Mouse (Mus musculus): ENCODE data around the gene Kxd1.

The Kxd1 gene

DNA sequence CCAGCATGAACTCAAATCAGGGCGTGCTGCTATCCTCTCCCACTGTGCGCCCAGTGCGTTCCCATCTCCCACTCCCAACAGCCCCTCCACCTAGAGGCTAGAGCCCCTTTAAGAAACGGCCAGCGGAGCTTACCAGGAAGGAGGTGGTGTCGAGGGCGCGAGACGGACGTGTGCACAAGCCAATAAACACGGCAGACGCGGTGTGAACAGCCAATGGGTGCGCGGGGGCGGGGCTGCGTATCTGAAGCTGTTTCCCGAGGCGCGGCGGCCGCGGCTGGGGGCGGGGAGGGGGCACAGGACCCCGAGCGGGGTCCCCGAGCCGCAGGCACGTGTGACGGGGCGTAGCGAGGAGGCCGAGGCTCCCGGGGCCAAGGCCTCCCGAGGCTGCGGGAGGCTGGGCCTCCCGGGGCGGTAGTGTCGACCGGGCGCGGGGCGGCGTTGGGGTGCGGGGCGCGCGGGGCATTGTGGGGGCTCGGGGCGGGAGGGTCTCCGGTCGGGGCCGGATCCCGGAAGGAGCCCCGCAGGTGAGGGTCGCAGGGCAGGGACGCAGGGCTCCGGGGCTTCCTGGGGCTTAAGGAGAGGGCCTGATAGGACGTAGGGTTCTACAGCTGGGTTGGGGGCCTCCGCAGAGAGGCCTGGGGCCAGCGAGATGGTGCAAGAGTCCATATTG, at the start of gene Kxd1, which contains the start of gene Fkbp8:
Gene Kxd1, minus strand, starts transcription at position 445 of the 670 bp plus-strand sequence.
Gene Fkbp8, plus strand, starts transcription at position 213 of the 670 bp plus-strand sequence.
- DNase-seq (ENCODE audit: low spot score in 2 of 2): peak; percentile 96 to 98

GRCm38 (mm10) chr8:70577207-70577606, 49.5 kb upstream of the Kxd1 start:
- no peak for DNase-seq (ENCODE audit: low spot score in 2 of 2)

- DNase-seq (ENCODE audit: low spot score in 2 of 2): peak; percentile 67 to 80
These were observed 47.2 kb upstream of the Kxd1 start for GRCm38 (mm10) chr8:70574915-70575314.

DNA sequence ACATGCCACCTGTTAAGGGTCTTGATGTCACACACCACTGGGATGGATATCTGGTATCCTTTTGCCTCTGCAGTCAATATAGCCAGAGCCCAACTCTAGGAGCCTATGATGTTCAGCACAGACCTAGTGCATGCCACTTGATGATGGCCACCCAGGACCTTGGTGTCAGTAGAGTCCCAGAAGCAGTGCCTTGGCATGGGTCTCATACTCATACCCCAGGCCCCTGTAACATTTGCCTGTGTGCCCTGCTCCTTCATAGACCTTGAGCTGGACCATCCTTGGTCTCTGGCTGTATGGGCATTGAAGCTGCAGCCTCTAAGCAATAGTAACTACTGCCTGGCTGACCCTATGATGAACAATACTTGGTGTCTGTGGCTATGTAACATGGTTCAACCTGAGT, 46.5 kb upstream of the Kxd1 start:
- DNase-seq (ENCODE audit: low spot score in 2 of 2): no peak

GRCm38 (mm10) chr8:70570990-70571389, 43.2 kb upstream of the Kxd1 start:
- peak; percentile 77 to 78 for DNase-seq (ENCODE audit: low spot score in 2 of 2)

GRCm38 (mm10) chr8:70570360-70570759, 42.6 kb upstream of the Kxd1 start:
- no peak for DNase-seq (ENCODE audit: low spot score in 2 of 2)

DNA sequence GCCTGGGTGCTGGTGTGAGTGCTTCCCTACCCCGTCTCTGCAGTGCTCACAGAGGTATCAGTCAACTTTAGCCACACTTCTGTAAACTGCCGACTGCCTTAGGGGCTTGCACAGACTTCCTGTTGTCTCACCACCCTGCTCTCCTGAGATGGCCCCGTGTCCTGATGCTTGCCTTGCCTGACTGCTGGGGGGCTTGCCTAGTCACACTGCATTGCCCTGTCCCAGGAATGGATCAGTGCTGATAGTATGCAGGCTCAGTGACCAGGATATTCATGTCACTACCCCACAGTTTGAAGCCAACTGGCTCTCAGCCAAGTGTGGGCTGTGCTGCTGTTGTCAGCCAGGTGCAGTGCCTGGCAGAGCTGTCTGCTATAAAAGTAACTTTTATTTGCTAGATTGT, 37.8 kb upstream of the Kxd1 start:
- peak in 1 of 2 experiments; percentile 56 for DNase-seq (ENCODE audit: low spot score in 2 of 2)

GRCm38 (mm10) chr8:70564696-70565235, 37.0 kb upstream of the Kxd1 start:
- DNase-seq (ENCODE audit: low spot score in 2 of 2): no peak

GRCm38 (mm10) chr8:70563763-70564387, 36.1 kb upstream of the Kxd1 start:
- no peak for DNase-seq (ENCODE audit: low spot score in 2 of 2)

GRCm38 (mm10) chr8:70562802-70563201, 35.0 kb upstream of the Kxd1 start:
- DNase-seq (ENCODE audit: low spot score in 2 of 2): peak; percentile 57 to 61

DNA sequence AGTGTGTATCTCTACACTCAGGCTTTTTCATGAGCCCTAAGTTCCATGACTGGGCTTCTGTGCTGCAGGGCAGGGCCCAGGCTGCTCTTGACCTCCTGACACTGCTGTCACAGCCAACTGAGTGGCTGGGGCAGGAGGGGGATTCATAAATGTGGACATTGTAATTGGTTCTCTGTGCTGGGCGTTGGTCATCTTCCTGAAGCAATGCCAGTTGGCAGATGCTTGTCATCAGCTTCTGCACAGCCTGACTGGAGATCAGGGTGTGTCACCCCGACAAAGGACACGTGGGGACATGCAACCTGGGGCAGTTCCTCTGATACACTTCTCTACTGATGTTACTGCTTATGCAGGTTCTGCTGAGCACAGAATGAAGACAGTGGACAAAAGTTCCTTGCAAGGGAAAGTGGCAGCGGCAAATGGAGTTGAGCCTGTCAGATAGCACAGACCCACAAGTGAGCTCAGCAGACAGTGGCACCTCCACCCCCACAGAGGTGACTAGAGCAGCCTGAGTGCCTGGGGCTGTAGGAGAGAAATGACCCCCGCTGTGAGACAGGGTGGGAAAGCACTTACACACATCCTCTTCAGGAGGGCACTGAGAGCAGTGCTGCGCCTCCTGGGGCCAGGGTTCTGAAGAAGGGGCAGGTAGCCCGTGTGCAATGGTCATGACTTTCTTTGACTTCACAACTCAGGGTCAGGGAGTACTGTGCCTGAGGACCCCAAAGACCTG, 34.2 kb upstream of the Kxd1 start:
- peak; percentile 86 to 89 for DNase-seq (ENCODE audit: low spot score in 2 of 2)

- peak; percentile 34 to 50 for DNase-seq (ENCODE audit: low spot score in 2 of 2)
These were observed 33.6 kb upstream of the Kxd1 start for GRCm38 (mm10) chr8:70561357-70561756.

DNA sequence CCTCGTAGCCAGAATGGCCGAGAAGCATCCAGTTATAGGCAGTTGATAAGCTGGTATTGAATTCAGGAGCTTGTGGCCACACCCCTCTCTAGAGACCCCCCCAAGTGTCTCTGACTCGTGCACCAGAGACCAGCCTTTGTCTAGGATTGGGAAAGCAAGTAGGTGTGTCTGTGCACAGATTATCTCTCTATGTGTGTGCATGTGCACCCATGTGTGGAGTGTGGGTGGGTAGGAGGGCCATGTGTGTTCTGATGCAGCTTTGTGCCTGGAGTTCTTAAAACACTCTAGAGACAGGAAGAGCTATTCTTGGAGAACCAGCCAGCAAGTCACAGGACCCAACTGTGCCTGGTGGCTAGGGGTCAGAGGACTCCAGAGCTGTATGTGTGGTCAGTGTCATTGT, 32.8 kb upstream of the Kxd1 start:
- peak in 1 of 2 experiments; percentile 40 for DNase-seq (ENCODE audit: low spot score in 2 of 2)

DNA sequence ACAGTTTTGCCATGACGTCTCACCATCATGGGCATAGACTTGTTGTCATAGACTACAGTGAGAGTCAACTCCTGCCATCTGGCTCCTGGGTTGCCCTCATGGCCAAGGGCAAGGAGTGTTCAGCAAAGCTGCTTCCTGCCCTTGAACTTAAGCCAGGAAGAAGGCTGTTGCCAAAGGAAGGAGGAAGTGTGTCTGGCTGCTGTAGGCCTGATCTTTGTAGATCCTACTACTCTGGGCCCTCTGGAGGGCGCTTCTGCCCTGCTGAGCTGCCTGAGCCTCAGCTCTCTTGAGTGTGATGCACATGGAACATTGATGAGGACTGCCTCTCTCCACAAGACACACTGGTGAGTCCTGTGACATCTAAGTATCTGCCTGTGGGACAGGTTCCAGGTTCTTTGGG, 32.3 kb upstream of the Kxd1 start:
- DNase-seq (ENCODE audit: low spot score in 2 of 2): peak; percentile 77 to 79

- DNase-seq (ENCODE audit: low spot score in 2 of 2): no peak
These were observed 31.2 kb upstream of the Kxd1 start for GRCm38 (mm10) chr8:70558983-70559382.

DNA sequence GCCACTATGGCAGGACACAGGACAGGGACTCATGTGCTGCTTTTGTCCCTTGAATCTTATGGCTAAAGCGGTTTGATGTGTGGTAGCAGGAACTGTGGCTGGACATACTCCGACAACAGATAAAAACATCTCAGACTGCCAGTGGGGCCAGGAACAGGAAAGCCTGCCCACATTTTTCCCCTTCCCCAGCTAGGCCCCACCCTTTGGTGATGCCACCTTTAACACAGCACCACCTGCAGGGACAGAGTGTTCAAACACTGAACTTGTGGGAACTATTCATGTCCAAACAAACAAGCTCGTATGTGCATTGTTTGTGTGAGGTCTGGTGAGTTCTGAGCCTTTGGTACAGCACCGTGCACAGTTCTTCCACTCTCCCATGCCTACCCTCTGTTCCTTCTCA, 30.6 kb upstream of the Kxd1 start:
- DNase-seq (ENCODE audit: low spot score in 2 of 2): no peak

- no peak for DNase-seq (ENCODE audit: low spot score in 2 of 2)
These were observed 27.5 kb upstream of the Kxd1 start for GRCm38 (mm10) chr8:70555079-70555747.

DNA sequence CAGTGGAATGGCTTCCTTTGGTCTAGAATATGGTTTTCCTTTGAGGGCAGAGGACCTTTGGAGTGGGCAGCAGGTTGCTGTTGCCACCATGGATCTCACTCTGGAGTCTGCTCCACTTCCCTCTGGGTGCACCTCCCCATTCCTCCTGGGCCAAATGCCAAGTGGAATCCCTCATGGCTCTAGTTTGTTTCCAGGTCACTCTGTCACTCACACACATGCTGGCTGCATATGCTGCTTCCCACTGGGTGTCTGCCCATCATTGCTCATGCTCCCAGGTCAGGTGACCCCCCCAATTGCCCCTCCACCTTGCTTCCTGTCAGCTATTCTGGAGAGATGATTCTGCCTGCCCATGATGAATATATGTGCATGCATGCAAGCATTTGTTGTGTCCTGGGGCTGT, 26.0 kb upstream of the Kxd1 start:
- peak; percentile 72 to 78 for DNase-seq (ENCODE audit: low spot score in 2 of 2)

DNA sequence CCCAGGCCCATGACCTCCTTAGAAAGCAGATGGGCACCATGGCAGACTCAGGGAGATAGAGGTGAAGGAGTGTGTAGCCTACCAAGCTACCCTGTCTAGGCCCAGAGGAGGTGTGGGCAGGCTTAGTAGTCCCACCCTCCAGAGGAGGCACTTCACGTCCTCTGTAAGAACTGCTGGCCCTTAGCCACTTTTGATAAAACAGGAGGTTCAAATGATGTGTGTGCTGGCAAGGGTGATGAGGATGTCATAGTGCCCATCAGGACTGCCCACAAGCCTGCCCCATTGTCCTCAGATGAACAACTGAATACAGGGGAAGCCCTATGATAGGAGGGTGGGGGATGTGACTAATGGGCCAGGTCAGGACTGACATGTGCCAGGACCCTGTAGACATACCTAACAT, 25.1 kb upstream of the Kxd1 start:
- DNase-seq (ENCODE audit: low spot score in 2 of 2): peak in 1 of 2 experiments; percentile 54

DNA sequence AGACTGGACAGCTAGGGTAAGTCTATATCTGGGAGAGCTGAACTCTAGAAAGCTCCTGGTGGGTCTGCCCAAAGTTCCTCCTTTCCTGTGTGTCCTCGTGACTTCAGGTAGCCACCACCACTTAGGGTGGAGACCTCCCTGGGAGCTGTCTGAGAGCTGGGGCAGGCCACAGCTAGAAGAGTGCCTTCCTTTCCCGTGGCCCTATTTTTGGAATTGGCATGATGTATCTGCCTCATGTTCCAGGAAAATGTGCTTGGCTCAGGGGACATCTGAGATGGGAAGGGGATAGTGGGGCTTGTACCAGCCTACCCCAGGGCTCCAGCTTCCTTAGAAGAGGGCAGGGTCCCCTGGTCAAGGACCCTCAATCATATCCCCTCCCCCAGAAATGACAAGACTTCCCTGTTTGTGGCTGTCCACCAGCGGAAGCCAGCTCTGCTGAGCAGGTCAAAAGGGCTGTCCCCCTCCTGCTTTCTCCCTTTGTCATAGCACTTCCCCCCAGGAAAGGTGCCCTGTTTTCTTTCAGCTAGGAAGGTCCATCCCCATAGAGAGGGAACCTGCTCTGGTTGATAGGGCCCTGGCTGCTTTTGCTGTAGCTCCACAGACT, 23.9 kb upstream of the Kxd1 start:
- peak; percentile 53 to 60 for DNase-seq (ENCODE audit: low spot score in 2 of 2)

- DNase-seq (ENCODE audit: low spot score in 2 of 2): no peak
These were observed 21.8 kb upstream of the Kxd1 start for GRCm38 (mm10) chr8:70549412-70550184.
